Mouse (Mus musculus) erythroblast, adult 5-6 weeks (primary cell): ENCODE results near the gene Lypd5. TPM values are rescaled to one million over a fixed set of nuclear protein-coding genes. Genes with fewer than 3 reads are reported as not detected.

Experiments
- ATAC-seq: replicated peaks from 2 replicates; pipeline ENCODE4 v1.8.0; 2016; ENCODE audit warnings: moderate number of reproducible peaks, mild to moderate bottlenecking, moderate TSS enrichment, inconsistent platforms; ENCODE audit not compliant: poor library complexity, low FRiP score, severe bottlenecking
- total RNA-seq, 2 experiments: library from RNA; stranded (forward) in 1 of 2; stranded (reverse) in 1 of 2; fragments of 150-400 nt in 1 of 2; fragments of 200-764, 138-1000 nt in 1 of 2; gene quantifications; 2 replicates each; pipeline versions ENCODE4 v1.2.3 to v1.2.4; 2015 to 2017; ENCODE audit warnings: low replicate concordance in 2 of 2

The Lypd5 gene
- total RNA-seq, 2 experiments from 2014 or later = not detected

DNA sequence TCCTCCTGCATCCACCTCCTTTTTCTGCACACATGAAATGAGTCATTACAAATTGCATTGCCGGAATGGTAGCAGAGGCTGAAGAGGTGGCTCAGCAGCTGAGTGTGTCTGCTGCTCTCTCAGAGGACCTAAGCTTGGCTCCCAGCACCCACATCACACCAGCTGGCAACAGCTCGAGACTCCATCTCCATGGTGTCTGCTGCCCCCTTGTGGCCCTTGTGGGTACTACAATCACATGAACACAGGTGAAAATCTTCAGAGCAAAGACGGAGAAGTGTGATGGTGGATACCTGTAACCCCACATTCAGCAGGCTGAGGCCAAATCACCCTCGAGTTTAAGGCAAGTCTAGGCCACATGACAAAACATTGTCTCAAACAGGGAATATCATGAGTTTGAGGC lies 8.9 kb downstream of the Lypd5 start:
- 0 out of 2 replicates have a peak, but pooled peaks have one; percentile 51 for ATAC-seq

DNA sequence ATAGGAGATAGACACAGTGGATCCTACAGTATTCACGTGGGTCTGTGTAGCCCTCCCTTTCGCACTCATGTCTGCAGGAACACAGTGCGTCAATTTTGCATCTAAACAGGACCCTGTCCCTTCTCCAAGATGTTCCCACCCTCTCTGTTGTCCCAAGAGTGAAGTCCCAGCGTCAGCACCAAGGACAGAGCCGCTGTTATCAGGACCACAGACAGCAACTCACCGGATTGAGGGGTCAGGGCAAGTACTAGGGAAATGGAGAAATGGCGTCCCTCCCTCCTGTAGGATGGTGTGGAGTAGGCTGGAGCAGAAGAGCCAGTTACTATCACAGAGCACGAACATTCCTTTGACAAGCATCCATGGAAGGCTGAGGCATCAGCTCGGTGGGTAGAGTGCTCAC lies 10.3 kb downstream of the Lypd5 start:
- no peak for ATAC-seq

DNA sequence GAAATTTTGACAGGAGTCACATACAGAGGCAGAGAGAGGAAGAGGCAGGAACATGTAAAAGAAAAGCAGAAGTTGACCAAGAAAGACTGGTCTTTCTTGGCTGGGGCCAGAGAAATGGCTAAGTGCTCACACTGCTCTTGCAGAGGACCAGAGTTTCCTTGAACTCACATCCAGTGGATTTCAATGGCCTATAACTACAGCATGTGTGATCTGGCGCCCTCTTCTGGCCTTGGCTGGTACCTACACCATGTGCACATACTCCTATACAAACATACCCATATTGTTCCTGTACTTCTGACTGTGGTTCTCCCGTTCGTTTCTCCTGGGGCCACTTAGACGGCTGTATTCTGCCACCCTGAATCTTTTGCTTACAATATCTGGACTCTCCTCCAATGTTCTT lies 12.0 kb downstream of the Lypd5 start:
- no peak for ATAC-seq

DNA sequence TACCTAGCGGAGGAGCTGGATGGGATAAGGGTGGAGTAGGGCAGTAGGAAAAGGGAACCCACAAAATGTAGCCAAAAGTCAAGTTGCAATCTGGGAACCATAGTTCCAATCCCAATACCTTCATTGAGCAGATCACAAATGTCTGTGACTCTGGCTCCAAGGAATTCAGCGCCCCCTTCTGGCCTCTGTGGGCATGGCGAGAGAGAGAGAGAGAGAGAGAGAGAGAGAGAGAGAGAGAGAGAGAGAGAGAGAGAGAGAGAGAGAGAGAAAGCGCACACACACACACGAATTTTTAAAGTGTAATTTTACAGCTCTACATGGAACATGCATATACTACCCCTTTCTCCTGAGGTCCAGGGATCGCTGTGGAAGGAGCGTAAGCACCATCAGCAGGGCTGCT lies 14.2 kb downstream of the Lypd5 start:
- 0 out of 2 replicates have a peak, but pooled peaks have one; percentile 26 for ATAC-seq

DNA sequence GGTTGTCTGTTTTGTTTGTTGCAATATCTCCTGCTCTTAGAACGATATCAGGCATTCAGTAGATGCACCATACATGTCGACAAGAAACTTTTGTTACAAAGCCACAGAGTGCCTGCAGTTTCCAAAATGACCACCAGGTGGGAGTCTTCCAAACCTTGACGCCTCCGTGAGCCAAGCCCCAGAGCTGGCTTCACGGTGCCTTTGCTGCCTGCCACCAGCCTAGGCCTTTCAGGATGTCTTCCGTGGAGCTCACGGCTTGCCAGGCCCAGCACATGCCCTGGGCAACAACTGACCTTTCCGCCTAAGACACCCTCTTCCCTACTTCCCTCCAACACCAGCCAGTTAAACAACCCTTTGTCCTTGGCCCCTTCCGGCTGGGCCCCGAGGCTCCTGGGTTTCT lies 15.8 kb downstream of the Lypd5 start:
- peak; percentile 73 for ATAC-seq

DNA sequence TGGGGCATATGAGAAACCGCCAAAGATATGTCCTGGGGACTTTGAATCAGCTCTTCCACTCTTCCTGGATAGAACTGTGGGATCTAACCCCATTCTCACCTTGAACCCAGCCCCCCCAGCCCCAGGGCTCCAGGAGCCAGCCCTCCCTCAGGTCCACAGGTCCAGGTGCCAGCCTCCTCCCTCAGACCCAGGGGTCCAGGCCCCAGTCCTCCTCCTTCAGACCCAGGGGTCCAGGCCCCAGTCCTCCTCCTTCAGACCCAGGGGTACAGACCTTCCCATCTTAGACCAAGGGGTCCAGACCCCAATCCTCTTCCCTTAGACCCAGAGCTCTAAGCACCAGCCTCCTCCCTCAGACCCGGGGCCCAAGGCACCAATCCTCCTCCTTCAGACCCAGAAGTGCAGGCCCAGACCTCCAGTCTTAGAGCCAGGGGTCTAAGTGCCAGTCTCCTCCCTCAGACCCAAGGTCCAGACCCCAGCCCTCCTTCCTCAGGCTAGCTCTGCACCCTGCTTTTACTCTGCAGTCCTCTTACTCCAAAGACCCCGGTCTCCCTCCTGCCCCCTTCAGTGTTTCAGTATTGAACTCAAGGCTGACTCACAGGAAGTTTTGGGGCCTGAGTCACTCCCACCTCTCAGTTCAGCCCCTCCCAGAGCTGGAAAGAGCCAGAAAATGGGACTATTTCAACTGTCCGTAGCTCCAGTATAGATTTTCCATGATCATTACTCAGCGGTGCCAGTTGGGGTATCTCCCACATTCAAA lies 16.4 kb downstream of the Lypd5 start:
- no peak for ATAC-seq

DNA sequence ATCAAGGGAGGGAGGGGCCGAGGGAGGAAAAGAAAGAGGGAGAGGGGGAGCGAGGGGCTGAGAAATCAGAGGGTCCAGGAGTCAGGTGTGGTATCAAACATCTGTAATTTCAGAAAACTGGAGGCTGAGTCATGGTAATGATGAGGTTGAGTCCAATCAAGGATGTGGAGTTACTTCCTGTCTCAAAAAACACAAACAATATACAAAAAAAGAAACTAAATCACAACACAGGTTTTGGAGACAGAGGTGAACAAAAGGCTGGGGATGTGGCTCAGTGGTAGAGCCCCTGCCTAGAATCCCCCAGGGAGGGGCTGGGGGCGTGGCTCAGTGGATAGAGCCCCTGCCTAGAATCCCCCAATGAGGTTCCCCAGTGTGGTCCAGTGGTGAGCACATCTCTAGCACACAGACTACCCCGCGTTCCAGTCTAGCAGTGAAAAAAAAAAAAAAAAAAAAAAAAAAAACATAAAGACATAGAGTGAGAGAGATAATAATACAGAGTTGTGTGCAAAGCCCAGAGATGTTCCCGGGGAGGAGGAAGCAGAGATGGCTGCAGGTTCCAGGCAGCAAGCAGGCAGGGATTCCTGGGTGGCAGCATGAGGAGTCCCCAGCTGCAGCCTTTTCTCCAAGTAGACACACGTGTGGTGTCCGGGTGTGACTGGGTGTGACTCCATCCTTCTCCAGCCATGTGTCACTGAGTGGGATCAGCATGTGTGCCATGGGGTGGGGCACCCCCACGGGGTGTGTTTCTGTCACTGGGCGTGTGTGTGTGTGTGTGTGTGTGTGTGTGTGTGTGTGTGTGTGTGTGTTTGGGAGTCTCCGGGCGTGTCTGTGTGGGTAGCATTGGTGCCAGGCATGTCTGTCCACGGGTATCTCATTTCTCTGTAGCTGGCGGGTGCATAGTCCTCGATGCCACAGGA lies 18.0 kb downstream of the Lypd5 start:
- ATAC-seq = peak; percentile 38

DNA sequence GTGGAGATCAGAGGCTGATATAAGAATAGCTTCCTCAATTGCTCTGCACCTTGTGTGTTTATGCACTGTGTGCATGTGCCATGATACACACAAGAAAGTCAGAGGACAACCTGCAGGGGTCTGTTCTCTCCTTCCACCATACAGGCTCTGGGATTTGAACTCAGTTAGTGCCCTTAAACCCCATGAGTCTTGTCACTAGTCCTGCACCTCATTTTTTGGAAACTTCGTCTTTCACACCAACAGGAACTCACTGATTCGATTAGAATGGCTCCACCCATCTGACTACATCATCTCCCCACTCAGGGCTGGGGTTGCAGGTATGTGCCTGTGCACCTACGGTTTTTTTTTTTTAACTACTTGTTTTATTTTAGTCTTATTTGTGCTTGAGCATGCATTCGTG lies 19.2 kb downstream of the Lypd5 start:
- no peak for ATAC-seq

DNA sequence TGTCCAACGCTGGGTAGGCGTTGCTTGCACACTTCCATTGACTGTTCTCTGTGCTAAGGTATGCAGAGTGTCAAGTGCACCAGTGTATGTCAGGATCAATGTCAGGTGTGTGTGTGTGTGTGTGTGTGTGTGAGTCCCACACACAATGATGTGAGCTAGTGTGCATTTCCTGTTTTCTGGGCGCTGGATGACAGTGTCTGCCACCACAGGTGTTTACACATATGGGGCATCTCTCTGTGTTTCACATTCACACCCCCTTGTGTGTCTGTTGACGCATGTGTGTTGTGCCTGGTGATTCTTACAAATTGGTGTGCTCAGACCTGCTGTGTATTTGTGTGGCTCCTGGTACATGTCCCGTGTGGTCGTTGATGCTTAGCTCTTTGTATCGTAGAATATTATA lies 19.9 kb downstream of the Lypd5 start:
- no peak for ATAC-seq

DNA sequence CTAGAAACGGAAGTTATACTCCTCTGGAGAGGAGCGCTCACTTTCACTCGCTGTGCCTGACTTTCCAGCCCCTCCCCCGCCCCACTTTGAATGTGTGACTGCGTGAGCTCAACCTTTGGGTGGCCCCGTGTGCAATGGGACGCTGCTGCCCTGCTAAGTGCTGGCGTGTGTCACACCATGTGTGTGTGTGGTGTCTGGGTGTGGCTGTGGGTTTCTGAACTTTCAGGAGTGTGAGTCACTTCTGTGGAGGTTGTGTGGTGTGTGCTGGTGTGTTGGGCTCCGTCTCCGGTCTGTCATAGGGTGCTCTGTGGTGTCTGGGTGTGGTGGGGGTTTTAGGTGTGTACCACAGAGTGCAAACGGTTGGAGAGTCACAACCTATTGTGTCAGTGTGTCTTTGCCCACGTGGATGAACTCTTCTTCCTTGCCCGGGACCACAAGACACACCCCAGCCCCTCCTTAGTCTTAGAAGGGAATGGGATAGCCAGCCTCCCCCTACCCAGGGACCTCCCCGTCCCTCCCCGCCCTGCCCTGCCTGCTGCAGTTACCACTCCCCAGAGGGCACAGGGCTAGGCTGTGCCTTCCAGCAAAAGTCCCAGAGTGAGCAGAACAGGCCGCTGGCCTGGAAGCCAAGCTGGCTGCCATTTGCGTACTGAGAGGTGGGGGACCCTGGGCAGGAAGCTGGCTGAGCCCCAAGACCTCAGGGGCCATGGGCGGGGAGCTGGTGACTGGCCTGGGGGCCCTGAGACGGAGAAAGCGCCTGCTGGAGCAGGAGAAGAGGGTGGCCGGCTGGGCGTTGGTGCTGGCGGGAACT lies 20.9 kb downstream of the Lypd5 start, which contains the start of gene Kcnn4:
Gene Kcnn4, plus strand, starts transcription at position 533 of the 811 bp plus-strand sequence.
- ATAC-seq = peak; percentile 13

DNA sequence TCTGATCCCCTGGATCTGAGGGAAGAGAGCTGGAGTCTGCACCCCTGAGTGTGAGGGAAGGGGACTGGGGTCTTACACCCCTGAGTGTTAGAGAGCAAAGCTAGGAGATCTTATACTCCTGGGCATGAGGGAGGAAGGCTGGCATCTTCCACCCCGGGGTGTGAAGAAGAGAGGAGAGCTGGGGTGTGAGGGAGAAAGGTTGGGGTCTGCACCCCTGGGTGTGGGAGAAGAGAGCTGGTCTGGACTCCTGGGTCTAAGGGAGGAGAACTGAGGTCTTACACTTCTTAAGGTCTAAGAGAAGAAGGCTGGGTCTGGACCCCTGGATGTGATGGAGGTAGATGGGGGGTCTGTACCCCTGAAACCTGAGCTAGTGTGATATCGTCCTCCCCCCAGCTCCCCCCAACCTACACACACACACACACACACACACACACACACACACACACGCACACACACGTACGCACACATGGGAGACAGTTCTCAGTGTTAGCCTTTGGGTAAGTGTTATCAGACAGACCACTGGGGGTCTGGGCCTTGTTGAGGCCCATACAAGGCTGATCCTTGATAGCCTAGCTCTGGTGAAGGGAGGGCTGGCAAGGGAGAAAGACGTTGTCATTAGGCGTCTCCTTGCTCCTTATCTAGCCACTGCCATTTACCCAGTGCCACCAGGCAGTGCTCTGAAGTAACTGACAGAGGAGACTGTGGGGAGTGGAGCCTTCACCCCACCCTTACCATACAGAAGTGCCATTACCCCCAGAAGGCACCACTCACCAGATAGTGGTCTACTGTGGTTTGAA lies 22.2 kb downstream of the Lypd5 start:
- ATAC-seq = peak; percentile 66

DNA sequence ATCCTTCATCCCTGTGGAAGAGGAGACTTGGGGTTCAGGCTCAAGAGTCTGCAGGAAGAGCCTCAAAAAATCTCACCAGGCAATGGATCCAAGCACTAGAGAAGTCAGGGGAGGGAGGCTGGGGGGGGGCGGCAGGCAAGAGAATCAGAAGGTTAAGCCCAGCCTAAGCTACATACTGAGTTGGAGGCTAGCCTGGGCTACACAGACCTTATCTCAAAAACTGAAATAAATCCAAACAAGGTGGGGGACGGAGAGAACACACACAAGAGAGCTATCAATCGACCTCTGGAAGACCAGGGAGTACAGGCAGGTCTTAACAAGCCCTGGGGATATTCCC lies 22.8 kb downstream of the Lypd5 start:
- no peak for ATAC-seq

DNA sequence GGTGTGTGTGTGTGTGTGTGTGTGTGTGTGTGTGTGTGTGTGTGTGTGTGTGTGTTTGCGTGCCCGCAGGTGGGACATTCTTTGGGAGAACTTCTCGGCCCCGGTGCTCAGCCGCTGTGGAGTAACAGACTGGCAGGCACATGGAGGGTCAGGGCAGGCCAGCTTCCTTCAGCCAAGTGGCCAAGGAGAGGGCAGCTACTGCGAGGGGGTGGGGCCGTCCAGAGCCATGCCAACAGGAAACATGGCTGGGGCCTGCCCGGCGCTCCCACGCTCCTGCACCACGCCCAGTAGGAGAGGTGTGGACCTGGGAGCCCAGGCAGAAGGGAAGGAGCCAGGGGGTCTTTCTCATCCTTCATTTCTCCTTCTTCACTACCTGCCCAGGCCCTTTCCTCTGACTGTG lies 23.3 kb downstream of the Lypd5 start:
- ATAC-seq = peak; percentile 35

DNA sequence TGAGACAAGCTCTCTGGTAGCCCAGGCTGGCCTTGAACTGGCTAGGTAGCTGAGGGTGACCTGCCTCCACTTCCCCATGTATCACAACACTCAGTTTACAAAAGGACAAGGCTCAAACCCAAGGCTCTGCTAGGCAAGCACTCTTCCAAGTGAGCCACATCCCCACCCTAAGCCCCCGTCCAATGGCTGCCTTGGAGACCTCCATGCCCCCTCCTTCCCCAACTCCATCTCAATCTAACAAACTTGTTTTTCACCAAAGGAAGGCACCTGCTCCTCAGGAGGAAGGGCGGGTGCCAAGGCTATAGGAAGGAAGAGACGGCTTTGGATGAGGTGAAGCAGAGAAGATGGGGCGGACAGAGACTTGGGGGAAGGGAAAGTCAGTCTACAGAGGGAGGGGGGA lies 23.8 kb downstream of the Lypd5 start:
- ATAC-seq = no peak

DNA sequence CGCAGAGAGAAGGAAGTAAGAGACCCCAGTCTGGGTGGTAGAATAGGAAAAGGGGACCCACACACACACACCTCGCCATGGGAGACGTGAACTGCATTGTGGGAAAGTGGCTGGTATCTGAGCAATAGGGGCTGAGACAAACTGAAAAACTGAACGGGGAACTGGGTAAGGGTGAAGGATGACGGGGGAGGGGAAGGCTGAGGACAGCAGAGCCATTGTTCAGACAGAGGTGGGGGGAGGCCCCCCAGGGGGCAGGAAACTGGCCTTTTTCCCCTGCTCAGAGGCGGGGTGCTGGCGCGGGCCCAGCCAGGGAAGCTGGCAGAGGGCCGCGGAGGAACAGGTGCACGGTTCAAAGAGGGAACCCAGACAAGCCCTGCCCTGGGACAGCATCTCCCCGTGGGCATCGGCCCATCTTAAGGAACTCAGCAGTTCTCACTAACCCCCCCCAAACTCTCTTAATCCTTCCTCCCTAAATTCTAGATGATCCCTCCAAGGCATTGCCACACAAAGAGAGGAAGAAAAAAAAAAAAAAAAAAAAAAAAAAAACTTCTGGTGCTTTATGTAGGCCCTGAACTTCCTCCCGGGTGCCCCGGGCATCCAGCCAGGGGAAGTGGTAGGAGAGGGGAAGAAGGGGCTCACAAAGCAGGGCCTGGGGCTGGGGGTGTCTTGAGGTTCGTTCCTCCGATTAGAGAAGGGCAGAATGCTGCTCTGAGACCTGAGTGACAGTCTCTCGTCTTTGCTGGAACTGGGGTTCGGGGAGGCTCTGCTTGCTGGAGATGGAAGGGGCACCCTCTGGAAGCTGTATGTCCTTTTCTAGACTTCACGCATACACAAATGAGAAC lies 24.8 kb downstream of the Lypd5 start:
- no peak for ATAC-seq

DNA sequence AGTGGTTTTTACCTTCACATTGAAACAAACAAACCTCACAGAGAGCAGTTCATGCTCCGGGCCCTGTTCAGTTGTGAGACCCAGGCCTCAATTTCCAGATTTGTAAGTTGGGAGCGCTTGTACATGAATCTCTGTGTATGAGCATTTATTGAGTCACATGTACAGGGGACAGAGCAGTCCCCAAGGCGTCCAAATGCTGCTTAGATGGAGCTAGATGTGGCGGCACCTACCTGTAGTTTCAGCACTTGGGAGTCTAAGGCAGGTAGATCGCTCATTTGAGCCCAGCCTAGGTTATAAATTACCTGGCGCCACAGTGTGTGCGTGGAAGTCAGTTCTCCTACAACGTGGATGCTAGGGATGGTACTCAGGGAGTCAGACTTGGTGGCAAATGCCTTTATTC lies 27.5 kb downstream of the Lypd5 start:
- ATAC-seq = no peak

DNA sequence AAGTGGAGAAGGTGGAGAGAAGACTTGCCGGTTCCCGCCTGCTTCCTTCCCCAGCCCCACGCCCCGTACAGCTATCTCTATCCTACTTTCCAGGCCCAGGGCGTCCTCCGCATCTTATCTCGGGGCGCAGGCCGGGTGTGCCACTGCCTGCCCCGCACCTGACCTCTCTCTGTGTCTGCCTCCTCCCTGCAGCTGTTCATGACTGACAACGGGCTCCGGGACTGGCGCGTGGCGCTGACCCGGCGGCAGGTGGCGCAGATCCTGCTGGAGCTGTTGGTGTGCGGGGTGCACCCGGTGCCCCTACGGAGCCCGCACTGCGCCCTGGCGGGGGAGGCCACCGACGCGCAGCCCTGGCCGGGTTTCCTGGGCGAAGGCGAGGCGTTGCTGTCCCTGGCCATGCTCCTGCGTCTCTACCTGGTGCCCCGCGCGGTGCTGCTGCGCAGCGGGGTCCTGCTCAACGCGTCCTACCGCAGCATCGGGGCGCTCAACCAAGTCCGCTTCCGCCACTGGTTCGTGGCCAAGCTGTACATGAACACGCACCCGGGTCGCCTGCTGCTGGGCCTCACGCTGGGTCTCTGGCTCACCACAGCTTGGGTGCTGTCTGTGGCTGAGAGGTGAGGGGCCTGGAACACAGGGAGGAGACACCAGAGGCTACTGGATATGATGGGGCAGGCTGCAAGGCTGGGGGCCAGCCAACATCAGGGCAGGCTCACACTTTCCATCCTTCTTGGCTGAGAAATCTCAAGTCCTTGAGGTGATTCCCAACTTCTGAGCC lies 28.3 kb downstream of the Lypd5 start:
- ATAC-seq = peak; percentile 84
